Mouse (Mus musculus): Measurements from ENCODE around the gene Eef1akmt1. TPM values are rescaled to one million over a fixed set of nuclear protein-coding genes. Genes with fewer than 3 reads are reported as not detected.
A peak's percentile ranks its signal among the peaks of the same experiment; 100 is the strongest.

Eef1akmt1 gene
- total RNA-seq, 2 experiments from 2014 or later, result 37.0 to 37.9 TPM

GRCm38 (mm10) chr14:57525388-57526049 lies 45.9 kb downstream of the Eef1akmt1 start:
- peak; percentile 63 to 76 for DNase-seq (ENCODE audit: low spot score in 2 of 2)

DNA sequence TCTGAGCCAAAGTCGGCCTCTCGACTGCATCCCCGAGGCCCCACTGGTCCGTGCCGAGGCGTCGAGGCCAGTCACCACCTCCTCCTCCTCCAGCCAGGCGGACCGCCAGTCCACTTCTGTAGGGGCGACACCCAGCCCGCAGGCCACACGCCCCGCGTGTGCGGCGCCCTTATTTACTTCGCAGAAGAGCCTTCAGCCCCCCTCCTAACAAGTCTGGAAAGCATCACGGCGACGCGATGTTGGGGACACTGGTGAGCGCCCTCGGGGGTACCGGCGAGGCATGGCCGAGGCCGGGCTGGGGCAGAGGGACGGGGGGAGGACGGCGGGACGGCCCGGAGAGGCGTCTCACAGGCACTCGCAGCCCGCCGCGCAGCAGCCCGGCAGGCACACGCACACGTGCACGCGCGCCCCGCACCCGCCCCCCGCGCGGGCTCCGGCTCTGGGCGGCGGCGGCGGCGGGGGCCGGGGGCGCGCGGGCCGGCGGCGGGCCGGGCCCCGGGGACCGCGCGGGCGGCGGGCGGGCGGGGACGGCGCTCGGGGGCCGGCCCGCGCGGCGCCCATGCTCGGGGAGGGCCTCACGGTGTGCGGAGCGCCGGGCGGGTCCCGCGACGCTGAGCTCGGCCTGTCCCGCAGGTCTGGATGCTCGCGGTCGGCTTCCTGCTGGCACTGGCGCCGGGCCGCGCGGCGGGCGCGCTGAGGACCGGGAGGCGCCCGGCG lies 46.6 kb downstream of the Eef1akmt1 start, which contains the start of gene Il17d:
Il17d (plus strand) TSS at position 107 of the 717 bp plus-strand sequence.
- DNase-seq (ENCODE audit: low spot score in 2 of 2), result peak in 1 of 2 experiments; percentile 36

DNA sequence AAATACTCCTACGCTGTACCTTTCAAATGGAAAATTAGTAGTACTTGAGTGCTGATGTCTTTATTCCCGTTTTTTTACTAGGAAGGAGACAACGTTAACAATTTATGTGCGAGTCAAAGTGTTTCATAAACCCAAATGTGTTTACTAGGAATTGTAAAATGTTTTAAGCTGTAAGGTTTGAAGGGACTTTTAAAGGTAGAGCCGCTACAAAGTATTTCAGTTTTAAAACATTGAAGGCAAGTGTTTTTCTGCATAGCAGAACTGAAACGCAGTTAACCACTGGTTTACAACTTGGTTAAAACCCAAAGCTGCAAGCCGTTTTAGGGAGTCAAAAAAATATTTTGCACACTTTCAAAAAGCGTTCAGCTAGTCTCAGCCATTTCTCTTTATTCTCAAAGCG lies 47.6 kb downstream of the Eef1akmt1 start:
- no peak for DNase-seq (ENCODE audit: low spot score in 2 of 2)

GRCm38 (mm10) chr14:57517001-57517400 lies 54.4 kb downstream of the Eef1akmt1 start:
- DNase-seq (ENCODE audit: low spot score in 2 of 2), result peak; percentile 43 to 72

DNA sequence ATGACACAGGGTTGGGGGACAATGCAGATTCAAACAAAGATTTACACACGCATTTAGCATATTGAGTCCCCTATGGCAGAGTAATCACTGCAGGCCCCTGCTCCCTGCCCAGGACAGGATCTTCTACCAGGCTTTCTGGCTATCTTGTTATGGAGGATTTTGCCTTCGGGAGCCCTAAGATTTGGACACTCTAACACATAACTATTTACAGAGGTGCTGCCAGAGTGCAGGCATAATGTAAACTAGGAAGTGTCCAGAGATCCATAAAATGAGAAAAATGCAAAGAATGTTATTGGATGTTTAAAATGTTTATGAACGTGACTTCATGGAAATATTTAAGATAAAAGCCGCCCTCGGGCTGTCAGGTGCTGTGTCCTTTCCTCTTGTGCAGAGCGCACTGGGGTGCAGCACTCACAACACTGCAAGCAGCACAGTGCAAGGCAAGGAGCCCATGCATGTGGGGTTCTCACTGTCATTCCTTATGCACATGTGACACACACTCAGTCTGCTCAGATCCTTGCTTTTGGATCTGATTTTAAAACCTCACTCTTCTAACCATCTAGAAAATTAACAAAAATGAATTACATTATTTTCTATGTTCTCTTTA lies 56.2 kb downstream of the Eef1akmt1 start:
- no peak for DNase-seq (ENCODE audit: low spot score in 2 of 2)

DNA sequence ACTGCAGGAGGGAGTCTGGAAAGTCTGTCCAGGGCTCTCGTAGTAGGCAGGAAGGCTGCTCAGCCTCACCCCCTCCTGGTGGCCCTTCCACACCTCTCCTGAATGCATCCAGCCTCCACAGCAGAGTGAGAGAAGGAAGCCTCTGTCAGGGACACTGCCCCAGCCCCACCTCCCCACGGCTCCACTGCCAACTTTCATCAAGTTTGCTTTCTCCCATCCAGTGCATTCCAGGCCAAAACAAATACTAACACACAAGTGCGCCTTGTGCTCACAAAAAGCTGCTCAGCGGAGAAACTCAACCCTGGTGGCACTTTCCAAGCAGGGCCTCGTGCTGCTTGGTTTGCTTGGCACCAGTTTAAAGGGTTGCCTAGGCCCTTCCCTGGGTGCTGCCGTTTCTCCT lies 61.9 kb downstream of the Eef1akmt1 start:
- no peak for DNase-seq (ENCODE audit: low spot score in 2 of 2)

DNA sequence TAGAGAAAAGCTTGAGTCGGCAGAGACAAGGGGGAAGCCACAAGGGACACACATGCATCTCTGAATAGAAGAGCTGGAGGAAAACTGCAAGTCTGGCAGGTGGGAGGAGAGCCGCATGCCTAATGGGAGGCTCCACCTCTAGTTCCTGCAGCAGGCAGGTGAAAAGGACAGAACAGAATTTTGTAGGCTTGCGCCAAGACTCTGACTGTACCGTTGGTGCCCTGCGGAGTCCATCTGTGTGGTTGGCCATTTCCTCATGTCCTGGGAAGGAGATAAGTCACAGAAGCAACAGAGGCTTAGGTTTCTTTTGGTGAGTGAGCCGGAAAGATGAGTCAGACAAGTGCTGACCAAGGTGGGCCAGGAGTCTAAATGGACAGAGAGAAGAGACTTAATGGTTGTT lies 67.7 kb downstream of the Eef1akmt1 start:
- DNase-seq (ENCODE audit: low spot score in 2 of 2), result no peak

Other genes starting within 250 kb of the Eef1akmt1 start
- 10 to 100 TPM; 16.3 to 18.4 TPM for gene Cryl1, start 173.1 kb downstream of the Eef1akmt1 start, total RNA-seq (2021)
- 10 to 100 TPM; 17.1 to 19.7 TPM for gene Ift88, start 147.6 kb downstream of the Eef1akmt1 start, total RNA-seq (2021)
- gene Il17d, start 46.8 kb downstream of the Eef1akmt1 start, total RNA-seq (2021), result 10 to 100 TPM; 16.1 to 18.9 TPM
- gene Xpo4, start 93.8 kb upstream of the Eef1akmt1 start, total RNA-seq (2021), result 10 to 100 TPM; 12.3 to 12.8 TPM
- gene Gm49361, start 174.5 kb upstream of the Eef1akmt1 start, total RNA-seq (2021), result under 1 TPM; 0.81 to 0.82 TPM
- 10 to 100 TPM; 18.2 to 21.3 TPM for gene Lats2, start 186.8 kb upstream of the Eef1akmt1 start, total RNA-seq (2021)
- gene Sap18, start 226.6 kb upstream of the Eef1akmt1 start, total RNA-seq (2021), result 10 to 100 TPM; 56.5 to 62.8 TPM